Mouse (Mus musculus) forebrain, embryonic 13.5 days (tissue): ENCODE results near the gene Nsf. TPM values are rescaled to one million over a fixed set of nuclear protein-coding genes. Genes with fewer than 3 reads are reported as not detected.
A peak's percentile ranks its signal among the peaks of the same experiment; 100 is the strongest.

ENCODE experiments used
- ATAC-seq: fragments of 200-750 bp; cut with Nextera tagmentation; 2 replicates; pipeline ENCODE4 v1.8.0; 2017
- H3K27ac ChIP-seq: fragments of 300-500 bp; sonication (generic); 2 replicates; pipeline ENCODE4 v1.5.1; 2015; ENCODE audit warnings: inconsistent platforms, mild to moderate bottlenecking, moderate library complexity
- H3K27me3 ChIP-seq: fragments of 300-500 bp; sonication (generic); 2 replicates; pipeline ENCODE4 v1.6.1; 2015; ENCODE audit warnings: mild to moderate bottlenecking, inconsistent platforms
- H3K36me3 ChIP-seq: fragments of 300-500 bp; sonication (generic); 2 replicates; pipeline ENCODE4 v1.6.1; 2015; ENCODE audit warnings: mild to moderate bottlenecking, inconsistent platforms; ENCODE audit not compliant: poor library complexity, severe bottlenecking
- H3K4me1 ChIP-seq: fragments of 300-500 bp; sonication (generic); 2 replicates; pipeline ENCODE4 v1.6.1; 2015; ENCODE audit warnings: inconsistent platforms
- H3K4me2 ChIP-seq: fragments of 300-500 bp; sonication (generic); 2 replicates; pipeline ENCODE4 v1.6.1; 2015; ENCODE audit warnings: inconsistent platforms, mild to moderate bottlenecking, moderate library complexity
- H3K4me3 ChIP-seq: fragments of 300-500 bp; sonication (generic); 2 replicates; pipeline ENCODE4 v1.5.1; 2015; ENCODE audit warnings: mild to moderate bottlenecking, inconsistent platforms
- H3K9ac ChIP-seq: fragments of 300-500 bp; sonication (generic); 2 replicates; pipeline ENCODE4 v1.6.1; 2015; ENCODE audit warnings: mild to moderate bottlenecking, inconsistent platforms
- H3K9me3 ChIP-seq: fragments of 300-500 bp; sonication (generic); replicated peaks from 2 replicates; pipeline ENCODE4 v1.6.1; 2016; ENCODE audit warnings: inconsistent platforms
- WGBS: fragments of 180-500 bp; shearing (Covaris S2); methylation state at CpG from one replicate; pipeline ENCODE4 v1.1.7; 2015; 5-methylcytosine and 5-hydroxymethylcytosine counted together
- polyA plus RNA-seq: library from polyadenylated mRNA; unstranded; fragments of >200 nt; fragmentation: Nextera tagmentation; extraction: Ambion mirVana; gene quantifications from 2 replicates; pipeline ENCODE4 v1.2.1, GENCODE M21; 2015

Nsf gene
- polyA plus RNA-seq, 1 experiment from 2014 or later = 68.1 TPM

DNA sequence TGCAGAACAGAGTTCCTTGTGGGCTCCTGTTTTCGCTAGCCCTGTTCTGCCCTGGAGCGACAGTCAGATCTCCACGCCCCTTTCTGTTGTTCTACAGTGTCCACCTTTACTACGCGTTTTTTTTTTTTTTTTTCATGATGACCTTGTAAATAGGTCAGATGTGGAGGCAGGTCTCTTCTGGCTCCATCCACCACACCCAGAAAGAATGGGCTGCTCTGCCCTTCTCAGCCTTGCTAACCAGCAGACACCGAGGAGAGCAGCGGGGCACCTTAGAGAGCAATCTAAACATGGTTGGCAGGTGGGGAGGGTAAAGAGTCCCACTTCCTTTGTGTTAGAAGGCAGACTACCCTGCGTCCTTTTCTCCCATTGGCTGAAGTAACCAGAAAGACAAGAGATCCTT is 137.1 kb downstream of the Nsf start:
- H3K9me3 ChIP-seq = no peaks in the 10 kb centered on the region
- no peak overlapping the region for H3K4me2 ChIP-seq
- no peak for ATAC-seq
- H3K4me3 ChIP-seq = no peak overlapping the region
- no peak overlapping the region for H3K9ac ChIP-seq
- no peaks in the 10 kb centered on the region for H3K4me1 ChIP-seq
- no peak overlapping the region for H3K27ac ChIP-seq
- 86% methylated on average over 8 of the region's 8 CpGs for WGBS
- peaks cover 38% of the 10 kb centered on the region for H3K27me3 ChIP-seq
- peaks cover 8% of the 10 kb centered on the region for H3K36me3 ChIP-seq

DNA sequence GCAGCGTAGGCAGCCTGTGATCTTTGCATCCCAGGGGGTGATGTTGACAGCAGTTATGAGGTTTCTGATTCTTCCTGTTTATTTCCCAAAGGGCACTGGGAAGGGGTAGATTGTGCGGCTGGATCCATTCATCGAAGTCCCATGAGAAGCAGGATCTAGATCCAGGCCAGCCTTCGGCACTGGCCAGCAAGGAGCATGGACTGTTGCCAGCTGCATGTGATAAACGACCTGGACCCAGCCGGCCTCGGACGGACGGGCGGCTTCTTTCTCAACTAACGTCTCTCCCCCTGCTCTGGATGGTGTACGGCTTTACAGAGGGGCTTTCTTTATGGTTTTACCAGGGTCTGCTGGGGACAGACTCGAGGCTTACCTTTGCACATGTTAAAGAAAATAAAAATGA is 137.9 kb downstream of the Nsf start:
- Histone ChIP-seq H3K36me3 (peaks cover 4% of the 10 kb centered on the region), H3K27ac (no peak overlapping the region), H3K4me3 (no peak overlapping the region), H3K9me3 (no peaks in the 10 kb centered on the region), H3K9ac (no peak overlapping the region), H3K27me3 (peaks cover 45% of the 10 kb centered on the region), H3K4me2 (no peak overlapping the region), H3K4me1 (peaks cover 5% of the 10 kb centered on the region)
- no peak for ATAC-seq
- WGBS = 85% methylated on average over 13 of the region's 13 CpGs

DNA sequence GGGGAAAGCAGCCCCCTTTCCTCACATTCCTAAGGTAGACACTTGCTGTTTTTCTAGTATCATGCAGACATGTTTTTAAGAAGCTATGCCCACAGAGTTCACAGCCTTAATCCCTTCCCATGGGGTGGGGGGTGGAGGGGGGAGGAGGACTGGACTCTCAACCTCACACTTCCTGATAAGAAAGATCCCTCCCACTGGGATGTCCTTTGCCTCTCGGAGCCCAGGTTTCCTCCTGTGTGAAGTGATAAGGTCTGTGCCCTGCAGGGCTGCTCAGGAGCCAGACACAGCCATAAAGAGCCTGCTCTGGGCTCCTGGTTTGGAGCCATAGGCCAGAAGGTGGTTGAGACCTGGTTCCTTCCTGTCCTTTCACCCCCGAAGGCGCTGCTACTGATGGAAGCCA is 139.0 kb downstream of the Nsf start:
- peaks cover 54% of the 10 kb centered on the region for H3K27me3 ChIP-seq
- H3K36me3 ChIP-seq = peaks cover 4% of the 10 kb centered on the region; the same call in 1 of the 2 replicates
- WGBS = 44% methylated on average over 3 of the region's 3 CpGs

DNA sequence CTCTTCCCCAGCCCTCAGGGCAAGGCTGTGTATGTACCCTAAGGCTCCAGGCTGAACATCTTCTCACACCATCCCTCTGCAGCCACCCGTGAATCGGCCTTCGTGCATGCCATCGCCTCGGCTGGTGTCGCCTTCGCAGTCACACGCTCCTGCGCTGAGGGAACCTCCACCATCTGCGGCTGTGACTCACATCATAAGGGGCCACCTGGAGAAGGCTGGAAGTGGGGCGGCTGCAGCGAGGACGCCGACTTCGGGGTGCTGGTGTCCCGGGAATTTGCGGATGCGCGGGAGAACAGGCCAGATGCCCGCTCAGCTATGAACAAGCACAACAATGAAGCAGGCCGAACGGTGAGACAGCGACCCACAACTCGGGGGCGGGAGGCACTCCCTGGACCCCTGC is 142.6 kb downstream of the Nsf start:
- ATAC-seq = no peak
- WGBS = 32% methylated on average over 25 of the region's 25 CpGs
- H3K4me3 ChIP-seq = no peak overlapping the region
- peaks cover 89% of the 10 kb centered on the region for H3K27me3 ChIP-seq
- peak overlapping the region; percentile 96; the same call in 1 of the 2 replicates for H3K4me2 ChIP-seq
- no peak overlapping the region for H3K9ac ChIP-seq
- H3K36me3 ChIP-seq = no peaks in the 10 kb centered on the region
- H3K4me1 ChIP-seq = peaks cover 37% of the 10 kb centered on the region
- H3K9me3 ChIP-seq = no peaks in the 10 kb centered on the region
- no peak overlapping the region for H3K27ac ChIP-seq

More for the DNA sequence above, 139.0 kb downstream of the Nsf start:
- peaks cover 14% of the 10 kb centered on the region for H3K4me1 ChIP-seq
- no peak overlapping the region for H3K27ac ChIP-seq
- no peak for ATAC-seq
- no peaks in the 10 kb centered on the region for H3K9me3 ChIP-seq
- H3K9ac ChIP-seq = no peak overlapping the region
- H3K4me3 ChIP-seq = no peak overlapping the region
- H3K4me2 ChIP-seq = no peak overlapping the region

DNA sequence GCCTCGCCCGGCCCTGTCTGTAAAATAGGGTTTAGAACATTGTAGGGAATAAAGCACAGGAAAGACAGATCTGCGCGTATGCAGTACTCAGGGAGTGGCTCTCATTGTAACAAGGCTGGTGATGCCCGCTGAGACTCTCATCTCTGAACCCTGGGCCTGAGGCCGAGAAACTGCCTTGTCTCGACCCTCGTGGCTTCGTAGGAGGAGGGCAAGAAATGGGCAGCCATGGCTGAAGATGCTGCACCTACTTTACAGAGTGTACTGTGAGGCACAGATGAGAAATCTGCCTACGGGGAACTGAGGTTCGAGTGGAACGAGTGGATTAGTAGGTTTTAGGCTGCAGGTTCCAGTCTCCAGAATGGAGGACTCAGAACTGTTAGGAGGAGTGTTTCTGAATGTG is 143.2 kb downstream of the Nsf start:
- Histone ChIP-seq H3K27ac (no peak overlapping the region), H3K4me3 (peak overlapping the region; percentile 55), H3K27me3 (peaks cover 92% of the 10 kb centered on the region), H3K4me2 (peak overlapping the region; percentile 96), H3K36me3 (no peaks in the 10 kb centered on the region), H3K4me1 (peaks cover 37% of the 10 kb centered on the region), H3K9ac (peak overlapping the region; percentile 80; the same call in 1 of the 2 replicates), H3K9me3 (0 out of 2 replicates have a peak, but pooled peaks cover 3% of the 10 kb centered on the region)
- ATAC-seq = 0 out of 2 replicates have a peak, but pooled peaks have one; percentile 2
- WGBS = 7% methylated on average over 12 of the region's 12 CpGs

DNA sequence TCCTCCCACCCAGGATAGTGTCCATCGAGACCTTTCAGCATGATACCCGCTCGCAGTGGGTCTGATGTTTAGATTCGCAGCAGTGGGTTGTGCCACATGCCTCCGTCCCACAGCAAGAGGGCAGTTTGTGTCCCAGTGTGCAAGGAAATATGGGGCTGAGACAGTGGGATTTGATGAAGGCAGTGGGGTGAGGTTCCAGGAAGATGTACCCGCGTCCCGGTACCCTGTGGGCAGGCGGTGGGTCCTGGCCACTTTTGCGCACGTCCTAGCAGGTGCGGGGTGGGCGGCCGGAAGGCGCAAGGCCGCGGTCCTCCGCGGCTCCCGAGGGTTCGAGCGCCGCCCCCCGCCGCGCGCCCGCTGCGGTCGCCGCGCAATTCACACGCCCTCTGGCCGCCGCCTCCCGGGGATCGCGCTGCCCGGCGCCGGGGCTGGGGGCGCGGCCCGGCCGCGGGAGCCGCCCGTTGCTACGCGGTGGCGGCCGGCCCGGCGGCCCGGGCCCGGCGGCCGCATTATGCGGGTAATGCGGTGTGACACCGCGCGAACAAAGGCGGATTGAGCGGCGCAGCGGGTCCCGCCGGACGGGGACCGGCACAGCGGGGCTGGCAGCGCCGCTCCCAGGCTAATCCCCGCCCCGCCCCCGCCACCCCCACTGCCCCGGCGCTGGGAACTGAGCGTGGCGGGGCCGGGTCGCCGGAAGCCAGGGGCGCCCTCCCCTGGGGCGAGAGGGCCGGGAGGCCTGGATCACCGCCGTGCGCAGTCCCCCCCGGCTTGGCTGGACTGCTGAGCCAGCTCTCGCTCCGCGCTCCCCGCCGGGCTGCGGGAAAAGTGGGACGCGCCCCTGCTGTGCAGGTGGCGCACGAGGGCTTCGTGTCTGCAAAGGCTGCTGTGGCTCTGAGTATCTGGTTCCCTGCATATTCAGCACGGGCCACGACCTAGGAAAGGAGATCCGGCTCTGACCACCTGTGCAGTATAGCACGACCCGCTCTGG is 144.0 kb downstream of the Nsf start:
- peak; percentile 69 for ATAC-seq
- H3K27me3 ChIP-seq = peaks cover 94% of the 10 kb centered on the region

DNA sequence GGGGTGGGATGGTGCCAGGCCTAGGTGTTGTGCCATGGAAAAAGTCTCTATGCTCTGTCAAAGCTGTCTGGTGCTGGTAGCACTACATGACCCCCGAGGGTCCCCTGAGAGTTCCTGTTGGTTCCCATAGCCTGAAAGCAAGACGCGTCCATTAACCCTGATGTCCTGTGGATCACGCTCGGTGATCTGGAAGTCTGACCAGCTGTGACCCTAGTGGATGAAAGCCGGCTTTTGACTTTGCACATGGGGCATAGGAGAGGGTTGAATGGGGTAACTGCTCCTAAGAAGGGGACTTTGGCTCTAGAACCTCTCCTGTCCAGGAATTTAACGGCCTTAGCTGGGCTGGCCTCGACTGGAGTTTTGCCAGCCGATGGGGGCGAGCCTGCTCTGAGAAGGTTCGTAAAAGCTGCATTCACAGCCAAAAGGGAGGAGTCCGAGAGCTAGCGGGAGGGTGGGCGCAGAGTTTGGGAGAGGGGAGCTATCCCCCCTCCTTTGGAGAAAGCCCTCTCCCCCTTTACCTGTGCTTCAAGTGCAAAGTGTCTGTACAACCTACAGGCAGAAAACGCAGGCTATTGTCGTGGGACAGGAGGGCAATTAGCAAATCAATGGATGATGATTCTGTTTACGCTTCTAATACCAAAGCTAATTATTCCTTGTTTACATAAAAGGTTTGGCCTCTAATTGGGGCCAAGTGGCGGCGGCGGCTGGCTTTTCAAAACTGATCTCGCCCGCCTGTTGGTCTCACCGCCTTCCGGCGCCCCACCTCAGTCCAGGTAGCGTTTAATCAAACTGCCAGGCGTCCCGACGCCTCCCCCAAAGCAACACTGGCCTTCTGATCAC is 144.9 kb downstream of the Nsf start:
- WGBS = 2% methylated on average over 29 of the region's 29 CpGs
- no peaks in the 10 kb centered on the region for H3K36me3 ChIP-seq
- H3K4me3 ChIP-seq = peak overlapping the region; percentile 55
- peaks cover 37% of the 10 kb centered on the region for H3K4me1 ChIP-seq
- H3K9ac ChIP-seq = peak overlapping the region; percentile 80
- peak overlapping the region; percentile 31; the same call in 1 of the 2 replicates for H3K27ac ChIP-seq
- ATAC-seq = no peak
- H3K4me2 ChIP-seq = peak overlapping the region; percentile 96
- H3K27me3 ChIP-seq = peaks cover 91% of the 10 kb centered on the region
- H3K9me3 ChIP-seq = 0 out of 2 replicates have a peak, but pooled peaks cover 3% of the 10 kb centered on the region

More for the DNA sequence above, 144.0 kb downstream of the Nsf start:
- Histone ChIP-seq H3K4me2 (peak overlapping the region; percentile 96), H3K9me3 (0 out of 2 replicates have a peak, but pooled peaks cover 3% of the 10 kb centered on the region), H3K9ac (peak overlapping the region; percentile 80), H3K36me3 (no peaks in the 10 kb centered on the region), H3K4me3 (peak overlapping the region; percentile 55), H3K4me1 (peaks cover 37% of the 10 kb centered on the region), H3K27ac (0 out of 2 replicates have a peak overlapping the region, but pooled peaks have one; percentile 19)
- under 1% methylated on average over 64 of the region's 107 CpGs for WGBS

DNA sequence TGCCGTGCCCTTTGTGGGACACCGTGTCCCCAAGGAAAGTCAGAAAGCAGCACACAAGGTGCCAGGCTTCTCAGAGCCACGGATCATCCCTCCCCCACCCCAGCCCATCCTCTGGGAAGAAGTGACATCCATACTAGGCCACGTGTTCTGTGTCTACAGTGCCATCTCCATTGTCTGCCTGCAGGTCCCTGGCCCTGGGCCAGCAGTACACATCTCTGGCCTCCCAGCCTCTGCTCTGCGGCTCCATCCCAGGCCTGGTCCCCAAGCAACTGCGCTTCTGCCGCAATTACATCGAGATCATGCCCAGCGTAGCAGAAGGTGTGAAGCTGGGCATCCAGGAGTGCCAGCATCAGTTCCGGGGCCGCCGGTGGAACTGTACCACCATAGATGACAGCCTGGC is 145.9 kb downstream of the Nsf start:
- peak; percentile 46 for ATAC-seq
- Histone ChIP-seq H3K9me3 (0 out of 2 replicates have a peak, but pooled peaks cover 3% of the 10 kb centered on the region), H3K27me3 (peaks cover 81% of the 10 kb centered on the region), H3K4me3 (no peak overlapping the region), H3K4me1 (peaks cover 37% of the 10 kb centered on the region), H3K36me3 (no peaks in the 10 kb centered on the region), H3K4me2 (peak overlapping the region; percentile 96), H3K27ac (peak overlapping the region; percentile 40; the same call in 1 of the 2 replicates), H3K9ac (no peak overlapping the region)
- 37% methylated on average over 12 of the region's 12 CpGs for WGBS

DNA sequence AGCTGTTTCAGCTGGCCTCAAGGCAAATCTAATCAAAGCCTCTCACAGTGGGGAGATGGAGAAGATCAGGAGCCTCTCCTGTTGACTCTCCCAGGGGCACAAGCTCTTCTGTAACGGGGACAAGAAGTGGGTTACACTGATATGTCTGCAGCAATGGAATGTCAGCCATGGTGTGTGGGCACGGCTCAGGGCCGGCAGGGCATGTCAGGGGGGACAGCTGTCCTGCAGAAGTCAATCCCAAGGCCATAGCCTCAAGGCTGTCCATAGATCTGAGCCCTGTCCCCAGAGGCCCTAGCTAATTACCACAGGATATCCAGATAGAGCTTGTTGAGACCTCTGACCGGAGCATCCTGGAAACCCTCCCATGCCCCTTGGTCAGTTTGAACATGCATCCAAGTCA is 149.1 kb downstream of the Nsf start:
- Histone ChIP-seq H3K9me3 (0 out of 2 replicates have a peak, but pooled peaks cover 3% of the 10 kb centered on the region), H3K27me3 (peaks cover 65% of the 10 kb centered on the region), H3K4me1 (peaks cover 23% of the 10 kb centered on the region), H3K27ac (no peak overlapping the region), H3K36me3 (no peaks in the 10 kb centered on the region), H3K9ac (no peak overlapping the region), H3K4me2 (no peak overlapping the region), H3K4me3 (no peak overlapping the region)
- 90% methylated on average over 4 of the region's 4 CpGs for WGBS
- ATAC-seq = no peak

DNA sequence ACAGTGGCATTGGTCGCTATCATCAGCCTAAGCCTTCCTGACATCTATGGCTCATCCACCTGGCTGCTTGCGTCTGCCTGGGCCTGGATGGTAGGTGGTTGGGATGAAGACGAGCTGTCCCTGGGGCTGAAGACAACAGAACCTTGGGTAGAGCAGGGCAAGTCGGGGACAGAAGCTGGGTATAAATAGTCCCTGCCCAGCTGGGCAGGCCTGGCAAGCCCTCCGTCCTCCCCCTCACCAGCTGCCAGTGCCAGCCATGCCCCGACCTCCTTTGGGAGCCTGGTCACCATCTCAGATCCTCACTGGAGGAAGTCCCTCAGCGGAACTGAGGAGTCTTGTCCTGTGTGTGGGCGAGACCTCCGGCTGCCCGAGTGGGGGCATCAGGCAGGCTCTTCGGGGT is 149.7 kb downstream of the Nsf start:
- Histone ChIP-seq H3K27ac (no peak overlapping the region), H3K4me2 (no peak overlapping the region), H3K9me3 (0 out of 2 replicates have a peak, but pooled peaks cover 3% of the 10 kb centered on the region), H3K27me3 (peaks cover 59% of the 10 kb centered on the region), H3K36me3 (no peaks in the 10 kb centered on the region), H3K4me1 (peaks cover 16% of the 10 kb centered on the region), H3K4me3 (no peak overlapping the region), H3K9ac (no peak overlapping the region)
- no peak for ATAC-seq
- WGBS = 90% methylated on average over 11 of the region's 11 CpGs

DNA sequence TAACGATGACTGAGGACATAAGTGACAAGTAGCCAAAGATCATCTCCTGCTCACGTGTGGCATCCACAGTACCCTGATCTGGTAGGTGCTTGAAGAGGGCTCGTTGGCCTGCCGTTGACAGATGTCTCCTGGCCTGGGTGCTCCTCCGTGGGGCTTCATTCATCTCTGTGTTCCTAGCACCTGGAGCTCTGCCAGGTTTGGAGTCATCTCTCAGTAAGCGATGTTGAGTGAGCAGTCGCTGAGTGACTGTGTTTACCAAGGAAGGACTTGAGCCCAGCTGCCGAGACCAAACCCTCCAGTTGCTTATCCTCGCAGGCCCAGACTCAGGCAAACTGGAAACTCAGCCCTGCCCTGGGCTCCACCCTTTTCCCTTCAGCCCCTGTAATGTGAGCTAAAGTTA is 152.7 kb downstream of the Nsf start:
- H3K4me1 ChIP-seq = no peaks in the 10 kb centered on the region
- H3K9me3 ChIP-seq = 0 out of 2 replicates have a peak, but pooled peaks cover 3% of the 10 kb centered on the region
- no peaks in the 10 kb centered on the region for H3K36me3 ChIP-seq
- ATAC-seq = no peak
- no peak overlapping the region for H3K9ac ChIP-seq
- H3K4me3 ChIP-seq = no peak overlapping the region
- H3K27me3 ChIP-seq = peaks cover 52% of the 10 kb centered on the region
- H3K27ac ChIP-seq = no peak overlapping the region
- H3K4me2 ChIP-seq = no peak overlapping the region
- WGBS = 79% methylated on average over 9 of the region's 9 CpGs
